ENCODE assay signal across 15 mouse cellular contexts in the genomic region with DNA sequence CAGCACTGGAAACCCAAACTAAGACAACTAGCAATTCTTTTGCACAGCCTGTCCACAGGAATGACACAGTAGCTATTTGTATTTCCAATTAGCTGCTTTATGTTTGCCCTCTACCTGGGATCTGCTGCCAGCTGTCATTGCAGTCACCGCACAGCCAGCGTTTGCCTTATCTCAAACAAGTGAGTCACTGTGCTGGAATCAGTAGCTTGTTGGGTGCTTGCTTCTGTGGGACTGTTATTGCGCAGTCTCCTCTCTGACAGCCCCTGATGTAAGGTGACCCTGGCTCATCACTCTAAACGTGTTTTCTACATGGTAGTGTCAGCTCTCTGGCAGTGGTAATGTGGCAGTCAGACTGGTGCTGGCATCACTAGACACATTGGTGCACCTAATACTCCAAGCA.
DNase-seq lines count a peak whose midpoint lies in the region; ATAC-seq lines count a peak whose summit lies in the region.
"Had no signal": no experiment of that assay in that cellular context is flagged by ENCODE, and none has a peak within 500 bp of the region (broad histone marks: within the 10 kb centered on the region; RNA-seq: fewer than 3 reads in every experiment).

No protein-coding gene starts in this region.

- no peaks in the 10 kb centered on the region; the same call in 1 of the 2 replicates for H3K36me3 ChIP-seq in heart, embryonic 11.5 days (ENCODE audit: control insufficient read depth, insufficient read depth, low read length)
- 0 out of 2 replicates have a peak, but pooled peaks cover 2% of the 10 kb centered on the region for H3K36me3 ChIP-seq in liver, embryonic 11.5 days (ENCODE audit: control insufficient read depth, insufficient read depth, low read length)
- H3K36me3 ChIP-seq in kidney, embryonic 14.5 days (ENCODE audit: control insufficient read depth, insufficient read depth, low read length), result peaks cover 3% of the 10 kb centered on the region; the same call in 1 of the 2 replicates
- H3K36me3 ChIP-seq in kidney, embryonic 16.5 days (ENCODE audit: insufficient read depth, low read length), result peaks cover 13% of the 10 kb centered on the region; the same call in 1 of the 2 replicates

- ATAC-seq in heart, embryonic 11.5 days (replicated peaks; ENCODE audit: insufficient number of reproducible peaks, low FRiP score, low TSS enrichment), result peak; percentile 57; the same call in 1 of the 2 replicates
- peak; percentile 65 for ATAC-seq in liver, embryonic 11.5 days (replicated peaks; ENCODE audit: low FRiP score)
- no peak for ATAC-seq in kidney, embryonic 14.5 days (ENCODE audit: low FRiP score, low TSS enrichment)
- no peak for ATAC-seq in kidney, embryonic 16.5 days (ENCODE audit: low FRiP score, low TSS enrichment)
- ATAC-seq: activated CD4-positive, CD25-positive, alpha-beta regulatory T cell, adult 4 months had no signal

- peak; percentile 25 for DNase-seq in adrenal gland, adult 8-10 months
- DNase-seq in adrenal gland, postnatal 4 days (ENCODE audit: low spot score in 2 of 2), result no peak
- DNase-seq in liver, embryonic 11.5 days (ENCODE audit: low spot score), result no peak
- no peak for DNase-seq in right cerebral cortex, postnatal 36 days (ENCODE audit: low spot score in 2 of 2)
- DNase-seq in lung, postnatal 36 days, result no peak
- DNase-seq: cerebellum, adult 11-12 months; kidney, adult 2 months; lung, postnatal 4 days had no signal

- H3K4me1 ChIP-seq in heart, embryonic 11.5 days (ENCODE audit: control insufficient read depth, insufficient read depth, low read length), result peaks cover 29% of the 10 kb centered on the region
- peaks cover 43% of the 10 kb centered on the region for H3K4me1 ChIP-seq in liver, embryonic 11.5 days (replicated peaks; ENCODE audit: control insufficient read depth, insufficient read depth, low read length)
- H3K4me1 ChIP-seq in kidney, embryonic 14.5 days (ENCODE audit: control insufficient read depth, insufficient read depth, low read length), result no peaks in the 10 kb centered on the region
- H3K4me1 ChIP-seq in kidney, embryonic 16.5 days (ENCODE audit: insufficient read depth, low read length), result peaks cover 6% of the 10 kb centered on the region; the same call in 1 of the 2 replicates
- H3K4me1 ChIP-seq: hindbrain, embryonic 12.5 days; limb, embryonic 10.5 days had no signal

- H3K27me3 ChIP-seq in heart, embryonic 11.5 days (ENCODE audit: control insufficient read depth, insufficient read depth, low read length), result no peaks in the 10 kb centered on the region
- no peaks in the 10 kb centered on the region for H3K27me3 ChIP-seq in liver, embryonic 11.5 days (replicated peaks; ENCODE audit: control insufficient read depth, insufficient read depth, low read length)
- no peaks in the 10 kb centered on the region for H3K27me3 ChIP-seq in kidney, embryonic 14.5 days (ENCODE audit: control insufficient read depth, insufficient read depth, low read length)
- H3K27me3 ChIP-seq in kidney, embryonic 16.5 days (ENCODE audit: insufficient read depth, low read length), result no peaks in the 10 kb centered on the region
- H3K27me3 ChIP-seq: hindbrain, embryonic 12.5 days had no signal

- H3K4me2 ChIP-seq in heart, embryonic 11.5 days, result peak overlapping the region; percentile 2; the same call in 1 of the 2 replicates
- H3K4me2 ChIP-seq in liver, embryonic 11.5 days, result no peak overlapping the region
- no peak overlapping the region for H3K4me2 ChIP-seq in kidney, embryonic 14.5 days (replicated peaks; ENCODE audit: low read depth, low read length)
- H3K4me2 ChIP-seq in kidney, embryonic 16.5 days (replicated peaks; ENCODE audit: low read depth, low read length), result no peak overlapping the region
- H3K4me2 ChIP-seq: hindbrain, embryonic 12.5 days had no signal

- H3K27ac ChIP-seq in heart, embryonic 11.5 days (ENCODE audit: low read depth, low read length), result peak overlapping the region; percentile 87
- no peak overlapping the region; the same call in 1 of the 2 replicates for H3K27ac ChIP-seq in liver, embryonic 11.5 days (ENCODE audit: low read depth, low read length)
- no peak overlapping the region for H3K27ac ChIP-seq in kidney, embryonic 14.5 days (ENCODE audit: low read depth, low read length)
- no peak overlapping the region for H3K27ac ChIP-seq in kidney, embryonic 16.5 days (ENCODE audit: low read length)
- H3K27ac ChIP-seq: hindbrain, embryonic 12.5 days; limb, embryonic 10.5 days had no signal

- 33% methylated on average over 4 of the region's 4 CpGs for WGBS in heart, embryonic 11.5 days (ENCODE audit: insufficient replicate concordance)
- WGBS in liver, embryonic 11.5 days, result 48% methylated on average over 4 of the region's 4 CpGs
- WGBS in kidney, embryonic 14.5 days, result 87% methylated on average over 4 of the region's 4 CpGs
- 76% methylated on average over 4 of the region's 4 CpGs for WGBS in kidney, embryonic 16.5 days

- H3K4me3 ChIP-seq in heart, embryonic 11.5 days (ENCODE audit: low read depth, low read length), result no peak overlapping the region
- no peak overlapping the region for H3K4me3 ChIP-seq in liver, embryonic 11.5 days (ENCODE audit: low read depth, low read length)
- no peak overlapping the region for H3K4me3 ChIP-seq in kidney, embryonic 14.5 days (ENCODE audit: low read length)
- H3K4me3 ChIP-seq in kidney, embryonic 16.5 days (ENCODE audit: low read length), result no peak overlapping the region
- H3K4me3 ChIP-seq: erythroblast, embryonic 14.5 days; hindbrain, embryonic 12.5 days; limb, embryonic 10.5 days had no signal

- no peaks in the 10 kb centered on the region for H3K9me3 ChIP-seq in heart, embryonic 11.5 days (replicated peaks; ENCODE audit: control insufficient read depth, low read length)
- no peaks in the 10 kb centered on the region for H3K9me3 ChIP-seq in liver, embryonic 11.5 days (ENCODE audit: control insufficient read depth, low read length)
- H3K9me3 ChIP-seq in kidney, embryonic 14.5 days (ENCODE audit: control insufficient read depth, low read length), result no peaks in the 10 kb centered on the region
- no peaks in the 10 kb centered on the region for H3K9me3 ChIP-seq in kidney, embryonic 16.5 days (ENCODE audit: low read length)
- H3K9me3 ChIP-seq: hindbrain, embryonic 12.5 days; limb, embryonic 10.5 days had no signal

- no peak overlapping the region for H3K9ac ChIP-seq in heart, embryonic 11.5 days (ENCODE audit: low read depth, low read length)
- no peak overlapping the region for H3K9ac ChIP-seq in liver, embryonic 11.5 days (ENCODE audit: low read depth, low read length)
- no peak overlapping the region for H3K9ac ChIP-seq in kidney, embryonic 14.5 days (ENCODE audit: low read depth, low read length)
- no peak overlapping the region for H3K9ac ChIP-seq in kidney, embryonic 16.5 days (replicated peaks; ENCODE audit: low read length)
- H3K9ac ChIP-seq: hindbrain, embryonic 12.5 days had no signal

Comparison
In these comparisons a context has a peak if more than half of its experiments do, and no peak if none do; other contexts are left out.
1. ATAC-seq: peak in heart, embryonic 11.5 days (single experiment) and liver, embryonic 11.5 days (single experiment); none in kidney, embryonic 14.5 days (single experiment) and kidney, embryonic 16.5 days (single experiment).